Mouse (Mus musculus) adrenal gland (tissue): ENCODE measurements around the gene Lsg1.

Experiments used
- intact Hi-C: fragments of 180-260 bp; cut with DNase I; formaldehyde crosslinking; loops from one replicate; pipeline ENCODE4 v1.15.1; 2025
- long read RNA-seq, 2 experiments: library from polyadenylated mRNA; unstranded; transcript quantifications; one replicate each; pipeline ENCODE4 v2.0.0; 2020; ENCODE audit warnings: borderline replicate concordance in 1 of 2; ENCODE audit not compliant: insufficient replicate concordance in 1 of 2

Lsg1 gene
- long read RNA-seq, experiment 1, transcript Lsg1-201 (14 exons, 3,180 nt), result major isoform, 30 of 38 reads
- long read RNA-seq, experiment 1, partial matches to known transcripts, result 4 of 38 reads
- long read RNA-seq, experiment 1, other reads (novel, unspliced or antisense), result 4 of 38 reads
- long read RNA-seq, experiment 2, transcript Lsg1-201 (14 exons, 3,180 nt), result major isoform, 18 of 36 reads
- long read RNA-seq, experiment 2, partial matches to known transcripts, result 12 of 36 reads
- long read RNA-seq, experiment 2, other reads (novel, unspliced or antisense), result 4 of 36 reads

DNA sequence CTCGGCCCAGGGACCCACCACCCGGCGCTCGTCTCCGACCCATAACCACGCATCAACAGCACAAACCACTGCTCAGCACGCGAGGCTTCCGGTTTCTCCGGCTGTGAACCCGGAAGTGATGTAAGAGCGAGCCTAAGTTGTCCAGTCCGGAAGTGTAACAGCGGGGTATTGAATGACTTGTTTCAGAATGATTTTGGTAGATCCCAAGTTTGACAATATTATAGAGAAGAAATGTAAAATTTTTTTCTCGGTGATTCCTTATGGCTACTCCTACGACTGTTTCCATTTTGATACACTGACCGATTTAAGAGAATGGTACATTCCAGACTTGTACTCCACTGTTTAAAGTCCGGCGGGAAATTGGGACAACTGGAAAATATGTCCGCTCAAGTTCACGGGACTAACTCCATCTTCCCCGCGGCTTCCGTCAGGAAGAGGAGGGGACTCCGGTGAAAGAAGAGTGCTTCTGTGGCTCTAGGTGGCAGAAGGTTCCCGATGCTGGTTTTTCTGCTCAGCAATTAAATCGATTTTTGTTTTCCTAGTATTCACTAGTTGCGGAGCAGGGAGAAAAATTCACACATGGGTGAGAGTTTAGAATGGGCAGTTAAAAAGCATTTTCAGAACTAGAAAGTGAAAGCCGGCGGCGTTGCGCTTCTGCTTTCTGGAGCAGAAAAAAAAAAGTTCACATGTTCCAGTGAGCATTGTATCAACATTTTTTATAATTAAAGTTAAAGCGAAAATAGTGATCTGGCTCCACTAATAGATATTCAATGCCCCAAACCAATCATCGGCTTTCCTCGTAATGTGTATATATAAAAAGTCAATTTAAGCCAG is at the start of gene Lsg1:
Gene Lsg1 (minus strand): TSS at position 99 of the 834 bp plus-strand sequence.
- intact Hi-C loops, result no loop called here

DNA sequence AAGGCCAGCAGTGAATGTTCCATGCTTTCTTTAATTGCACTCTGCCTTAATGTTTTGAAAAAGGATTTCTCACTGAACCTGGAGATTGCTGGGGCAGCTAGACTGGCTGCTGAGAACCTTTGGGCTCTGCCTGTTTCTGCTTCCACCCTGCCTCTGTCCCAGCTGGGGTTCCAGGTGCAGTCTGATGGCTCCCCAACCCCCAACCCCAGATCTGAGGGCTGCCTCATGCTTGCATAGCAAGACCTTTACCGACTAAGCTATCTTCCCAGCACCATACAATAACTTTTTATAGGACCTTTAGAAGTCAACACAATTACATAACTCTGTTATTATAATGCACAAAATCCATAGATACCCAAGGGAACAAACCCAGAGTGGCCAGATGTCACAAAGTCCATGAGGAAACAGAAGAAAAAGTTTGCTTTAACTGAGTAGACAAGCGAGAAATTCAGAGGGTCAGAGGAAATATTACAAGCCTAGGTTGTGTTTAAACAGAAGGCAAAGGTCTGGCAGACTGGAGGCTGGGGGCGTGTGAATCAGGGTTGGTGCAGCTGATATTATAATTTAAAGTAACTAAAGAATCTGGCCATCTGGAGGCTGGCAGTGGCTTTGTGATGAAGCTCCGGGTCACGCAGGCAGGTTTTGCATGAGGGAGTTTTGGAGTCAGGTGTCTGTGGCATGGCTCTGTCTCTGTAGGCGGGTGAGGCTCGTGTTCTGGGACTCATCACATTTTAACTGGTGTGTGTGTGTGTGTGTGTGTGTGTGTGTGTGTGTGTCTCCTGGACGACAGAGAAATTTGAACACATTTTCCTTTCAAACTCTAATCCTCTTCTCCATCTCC is 46.7 kb upstream of the Lsg1 start:
- intact Hi-C loops, result no loop called here

GRCm38 (mm10) chr16:30629509-30629908 is 42.1 kb upstream of the Lsg1 start:
- intact Hi-C loops, result no loop called here

DNA sequence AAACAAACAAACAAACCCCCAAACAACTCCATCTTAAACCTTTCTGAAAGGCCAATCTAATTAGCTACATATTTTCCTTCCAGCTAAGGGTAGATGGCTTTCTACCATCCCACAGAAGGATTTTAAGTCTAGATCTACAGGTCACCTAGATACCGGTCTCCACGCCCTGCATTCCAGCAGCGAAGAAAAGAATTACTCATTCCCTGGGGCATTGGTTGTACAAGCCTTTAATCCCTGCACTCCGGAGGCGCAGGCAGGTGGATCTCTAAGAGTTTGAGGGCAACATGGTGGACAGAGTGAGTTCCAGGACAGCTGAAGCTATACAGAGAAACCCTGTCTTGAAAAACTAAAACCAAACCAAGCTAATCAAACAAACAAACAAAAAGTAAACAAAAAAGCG is 41.0 kb upstream of the Lsg1 start:
- intact Hi-C loops, result no loop called here

DNA sequence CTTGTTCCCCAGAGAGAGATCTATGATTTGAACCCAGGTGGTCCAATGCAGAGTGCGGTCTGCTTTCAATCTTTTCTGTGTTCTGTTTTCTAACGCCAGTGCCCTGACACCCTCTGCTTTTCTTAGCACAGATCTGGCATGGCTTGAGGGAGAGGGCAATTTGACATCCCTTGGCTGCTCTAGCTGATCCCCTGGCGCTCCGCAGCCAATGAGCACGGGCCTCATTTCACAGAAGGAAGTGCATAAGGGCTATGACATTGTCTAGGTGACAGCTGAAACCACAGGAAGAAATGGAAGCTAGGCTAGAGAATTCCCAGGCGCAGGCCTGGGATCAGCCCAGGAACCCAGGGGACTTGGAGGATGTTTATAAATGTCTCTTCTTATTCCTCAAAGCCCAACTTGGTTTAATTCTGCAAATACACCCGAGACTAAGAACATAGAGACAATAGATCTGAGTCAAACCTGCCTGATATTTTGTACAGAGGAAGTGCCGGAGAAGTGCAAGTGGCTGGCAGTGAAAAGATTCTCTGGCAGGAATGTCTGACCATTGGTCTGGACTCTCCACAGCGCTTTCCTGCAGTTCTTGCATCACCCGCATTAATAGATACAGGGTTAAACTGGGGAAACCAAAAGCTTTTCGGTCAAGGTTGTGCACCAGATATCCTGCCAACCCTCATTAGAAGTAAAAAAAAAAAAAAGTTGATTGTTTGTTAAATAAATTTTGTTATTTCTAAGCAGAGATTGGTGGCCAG is 40.4 kb upstream of the Lsg1 start:
- intact Hi-C loops, result no loop called here

DNA sequence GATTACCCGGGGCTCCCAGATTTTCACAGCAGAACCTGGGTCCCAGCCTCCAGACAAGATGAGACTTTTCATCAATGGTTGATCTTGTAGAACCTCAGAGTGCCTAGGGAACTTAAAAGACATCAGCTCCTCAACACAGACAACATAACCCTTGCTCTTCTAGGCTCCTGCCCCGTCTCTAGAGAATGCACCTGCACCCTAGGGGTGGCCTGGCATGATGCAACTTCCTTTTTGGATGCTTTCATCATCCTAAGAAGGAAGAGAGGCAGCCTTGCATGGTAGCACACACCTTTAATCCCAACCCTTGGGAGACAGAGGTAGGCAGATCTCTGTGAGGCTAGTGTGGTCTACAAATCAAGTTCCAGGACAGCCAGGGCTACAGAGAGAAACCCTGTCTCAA is 37.2 kb upstream of the Lsg1 start:
- intact Hi-C loops, result no loop called here

- intact Hi-C loops, result no loop called here
Measured at GRCm38 (mm10) chr16:30623645-30624044, 36.3 kb upstream of the Lsg1 start.

- intact Hi-C loops, result no loop called here
Measured at GRCm38 (mm10) chr16:30616281-30616680, 28.9 kb upstream of the Lsg1 start.

DNA sequence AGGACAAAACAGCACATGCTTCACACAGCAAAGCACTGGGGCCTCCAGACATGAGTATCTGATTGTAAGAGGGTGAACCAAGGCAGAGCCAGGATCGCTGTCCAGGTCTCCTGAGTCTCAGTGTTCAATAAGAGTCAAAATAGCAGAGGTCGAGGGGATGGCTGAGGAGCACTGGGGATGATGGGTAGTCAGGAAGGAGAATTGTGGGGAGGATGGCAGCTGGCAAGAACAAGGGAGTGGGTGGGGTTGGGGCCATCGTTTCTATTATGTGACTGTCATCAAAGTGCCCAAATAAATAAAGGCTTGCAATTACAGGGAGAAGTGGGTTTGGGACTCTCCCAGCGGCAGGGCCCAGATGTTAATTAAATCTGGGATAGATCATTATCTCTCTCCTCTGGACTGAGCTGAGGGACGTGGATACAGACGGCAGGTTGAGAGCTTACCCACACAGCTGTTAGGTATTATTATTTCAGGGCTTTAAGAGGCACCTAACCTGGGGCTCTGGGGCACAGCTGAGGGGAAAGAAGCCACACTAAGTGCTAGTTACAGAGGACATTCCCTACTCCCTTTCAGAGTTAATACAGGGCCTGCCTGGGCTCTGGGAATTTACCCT is 27.4 kb upstream of the Lsg1 start:
- intact Hi-C loops, result no loop called here

DNA sequence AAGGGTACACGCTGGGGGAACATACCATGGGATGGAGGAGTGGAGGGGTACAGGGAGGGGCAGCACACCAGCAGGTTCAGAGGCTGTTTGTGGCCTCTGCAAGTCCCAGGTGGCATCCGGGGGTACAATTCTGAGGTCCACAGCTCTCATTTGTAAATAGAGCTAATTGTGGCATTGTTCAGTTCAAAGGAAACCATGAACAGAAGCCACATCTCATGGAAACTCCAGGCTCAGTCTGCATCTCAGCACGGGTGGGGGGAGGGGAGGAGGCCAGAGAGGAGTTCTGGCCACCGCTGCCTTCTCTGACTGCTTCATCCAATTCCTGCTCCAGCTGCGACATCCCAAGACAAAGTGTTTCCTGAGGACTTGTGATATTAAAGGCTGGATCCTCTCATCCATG is 26.7 kb upstream of the Lsg1 start:
- intact Hi-C loops, result no loop called here

DNA sequence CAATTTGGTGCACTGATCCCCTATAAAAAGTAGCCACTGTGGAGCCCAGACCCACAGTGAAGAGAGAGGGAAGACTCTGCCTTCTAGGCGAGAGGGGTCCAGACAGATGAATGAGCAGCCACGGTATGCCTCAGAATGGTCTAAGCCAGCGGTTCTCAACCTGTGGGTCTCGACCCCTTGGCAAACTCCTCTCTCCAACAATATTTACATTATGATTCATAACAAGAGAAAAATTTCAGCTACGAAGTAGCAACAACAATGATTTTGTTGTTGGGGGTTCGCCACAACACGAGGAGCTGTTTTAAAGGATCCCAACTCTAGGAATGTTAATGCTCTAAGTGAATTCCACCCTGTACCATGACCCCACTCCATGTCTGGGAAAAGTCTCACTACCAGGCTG is 25.7 kb upstream of the Lsg1 start:
- intact Hi-C loops, result no loop called here

- intact Hi-C loops, result no loop called here
Measured at GRCm38 (mm10) chr16:30611331-30611730, 23.9 kb upstream of the Lsg1 start.

DNA sequence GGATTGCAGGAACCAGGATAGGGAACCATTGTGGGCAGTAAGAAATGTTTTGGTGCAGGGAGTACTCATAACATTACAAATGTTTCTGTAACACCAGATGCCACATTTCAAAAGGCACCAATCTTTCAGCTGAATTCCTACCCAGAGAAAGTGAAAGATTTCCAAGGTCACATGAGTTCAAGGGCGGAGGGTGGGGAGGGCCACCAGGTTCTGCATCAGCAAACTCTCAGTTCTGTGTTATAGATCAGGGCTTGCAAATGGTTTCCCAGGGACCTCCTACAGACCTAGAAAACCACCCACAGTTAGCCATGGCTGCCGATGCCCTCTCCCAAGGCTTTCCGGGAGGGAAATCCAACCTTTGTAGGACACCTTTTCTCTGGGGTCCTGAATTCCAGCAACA is 20.5 kb upstream of the Lsg1 start:
- intact Hi-C loops, result loop anchor here (10.0 kb wide), 1 partner anchor 57 kb away; no protein-coding TSS in a partner anchor

- intact Hi-C loops, result loop anchor here (10.0 kb wide), 1 partner anchor 59 kb away; no protein-coding TSS in a partner anchor
Measured at GRCm38 (mm10) chr16:30605528-30605927, 18.1 kb upstream of the Lsg1 start.

DNA sequence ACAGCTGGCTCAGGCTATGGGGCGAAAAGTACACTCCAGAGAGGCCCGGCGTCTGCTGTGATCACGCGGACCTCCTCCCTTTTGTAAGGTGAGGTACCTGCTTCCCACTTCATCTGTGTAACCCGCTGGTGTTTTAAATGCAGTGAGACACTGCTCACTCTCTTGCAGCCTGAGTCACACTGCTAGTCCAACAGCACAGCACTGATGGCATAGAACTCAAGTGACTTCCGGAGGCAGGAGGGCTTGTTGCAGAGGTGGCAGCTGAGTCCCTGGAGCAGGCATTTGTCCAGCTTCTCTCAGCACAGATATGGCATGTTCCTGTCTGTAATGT is 17.4 kb upstream of the Lsg1 start:
- intact Hi-C loops, result loop anchor here (5.0 to 10.0 kb wide), 3 partner anchors 60 to 218 kb away; no protein-coding TSS in a partner anchor

GRCm38 (mm10) chr16:30604061-30604806 is 16.8 kb upstream of the Lsg1 start:
- intact Hi-C loops, result loop anchor here (5.0 to 10.0 kb wide), 3 partner anchors 61 to 218 kb away; no protein-coding TSS in a partner anchor

GRCm38 (mm10) chr16:30603531-30603842 is 16.1 kb upstream of the Lsg1 start:
- intact Hi-C loops, result loop anchor here (5.0 to 10.0 kb wide), 3 partner anchors 61 to 219 kb away; no protein-coding TSS in a partner anchor

GRCm38 (mm10) chr16:30602684-30603530 is 15.5 kb upstream of the Lsg1 start:
- intact Hi-C loops, result loop anchor here (5.0 to 10.0 kb wide), 3 partner anchors 62 to 219 kb away; no protein-coding TSS in a partner anchor

DNA sequence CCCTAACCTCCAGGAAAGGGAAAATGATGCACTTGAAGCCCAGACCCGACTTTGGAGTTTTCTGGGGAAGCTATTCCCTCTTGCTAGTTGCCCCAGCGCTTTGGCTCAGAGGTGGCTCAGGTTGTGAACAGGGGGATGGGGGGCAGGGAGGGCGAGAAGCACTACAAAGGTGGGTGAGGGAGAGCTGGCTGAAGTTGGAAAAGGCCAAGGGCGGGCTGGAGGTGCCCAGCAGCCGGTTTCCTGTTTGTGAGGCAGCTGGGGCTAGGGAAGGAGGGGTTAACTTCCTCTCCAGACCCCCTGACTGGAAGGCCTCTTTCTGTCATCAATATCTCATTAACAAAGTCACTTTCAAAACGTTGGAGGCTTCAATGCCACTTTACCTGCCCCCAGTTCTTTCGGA is 14.6 kb upstream of the Lsg1 start:
- intact Hi-C loops, result loop anchor here (5.0 to 10.0 kb wide), 3 partner anchors 63 to 220 kb away; no protein-coding TSS in a partner anchor
